Mouse (Mus musculus): ENCODE measurements around the gene Ly6c1. TPM values are rescaled to one million over a fixed set of nuclear protein-coding genes. Genes with fewer than 3 reads are reported as not detected.
"Not testable (repeated sequence)": the region's sequence is repeated elsewhere in the genome, so short reads cannot be mapped to it uniquely, and the experiment has no call there.

The Ly6c1 gene
- 12.1 and 13.0 TPM in 2 replicates for polyA plus RNA-seq (2015; fragmentation: Nextera tagmentation; extraction: Ambion mirVana)

DNA sequence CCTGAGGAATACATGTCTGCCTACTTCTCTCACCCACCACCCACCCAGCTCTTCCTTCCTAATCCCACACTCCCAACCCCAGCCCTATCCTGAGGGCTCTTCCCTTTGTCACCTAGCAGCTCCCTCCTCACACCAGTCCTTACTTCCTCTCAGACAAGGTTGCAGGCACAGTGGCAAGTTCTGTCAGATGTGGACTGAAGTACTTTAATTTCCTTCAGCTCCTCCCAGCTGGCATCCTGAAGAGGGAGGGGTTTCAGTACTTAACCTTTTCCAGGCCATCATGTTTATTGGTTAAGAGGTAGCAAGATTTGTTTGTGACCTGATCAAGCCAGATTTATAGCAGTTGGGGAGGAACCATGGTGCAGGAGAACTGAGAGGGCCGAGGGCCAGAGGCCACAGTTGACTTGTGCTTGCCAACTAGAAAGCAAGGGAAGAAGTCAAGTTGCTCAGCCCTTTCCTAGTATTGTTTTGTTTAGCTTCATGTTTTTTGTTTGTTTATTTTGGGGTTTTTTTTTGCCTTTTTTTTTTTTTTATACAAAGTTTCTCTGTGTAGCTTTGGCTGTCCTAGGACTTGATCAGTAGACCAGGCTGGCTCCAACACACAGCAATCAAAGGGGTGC, at the start of gene Ly6c1:
Ly6c1 (minus strand) TSS at position 189 of the 620 bp plus-strand sequence.
- WGBS, result 25% methylated on average over 1 of the region's 1 CpGs

DNA sequence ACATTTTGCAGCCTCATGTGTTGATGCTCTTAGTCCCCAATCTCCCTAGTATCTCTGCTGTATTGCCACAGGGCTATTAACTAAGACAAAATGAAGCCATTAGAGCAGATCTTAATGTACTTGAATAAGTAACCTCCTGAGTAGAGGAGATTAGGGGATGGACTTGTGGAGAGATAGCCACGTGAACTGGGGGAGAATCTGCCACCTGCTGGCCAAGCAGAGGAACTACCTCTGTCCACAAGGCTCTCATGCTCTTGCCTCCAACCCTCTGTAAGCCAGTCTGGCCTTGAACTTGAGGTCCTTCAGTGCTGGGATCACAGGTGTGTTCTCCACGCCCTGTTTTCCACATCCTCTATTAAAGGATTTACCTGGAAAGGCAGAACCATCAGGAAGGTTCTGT, 39.4 kb upstream of the Ly6c1 start:
- H3K4me1 ChIP-seq; H3K9me3 ChIP-seq (replicated peaks); H3K9ac ChIP-seq; ATAC-seq (replicated peaks; ENCODE audit: low FRiP score); H3K4me2 ChIP-seq; H3K4me3 ChIP-seq (replicated peaks); H3K36me3 ChIP-seq; H3K27me3 ChIP-seq; H3K27ac ChIP-seq: not testable (repeated sequence)
- 9% methylated on average over 2 of the region's 2 CpGs for WGBS

More for the DNA sequence above, at the start of gene Ly6c1:
- H3K4me3 ChIP-seq (replicated peaks); H3K4me2 ChIP-seq; H3K27ac ChIP-seq; H3K9me3 ChIP-seq (replicated peaks); H3K4me1 ChIP-seq; H3K27me3 ChIP-seq; ATAC-seq (replicated peaks; ENCODE audit: low FRiP score); H3K9ac ChIP-seq; H3K36me3 ChIP-seq: not testable (repeated sequence)

DNA sequence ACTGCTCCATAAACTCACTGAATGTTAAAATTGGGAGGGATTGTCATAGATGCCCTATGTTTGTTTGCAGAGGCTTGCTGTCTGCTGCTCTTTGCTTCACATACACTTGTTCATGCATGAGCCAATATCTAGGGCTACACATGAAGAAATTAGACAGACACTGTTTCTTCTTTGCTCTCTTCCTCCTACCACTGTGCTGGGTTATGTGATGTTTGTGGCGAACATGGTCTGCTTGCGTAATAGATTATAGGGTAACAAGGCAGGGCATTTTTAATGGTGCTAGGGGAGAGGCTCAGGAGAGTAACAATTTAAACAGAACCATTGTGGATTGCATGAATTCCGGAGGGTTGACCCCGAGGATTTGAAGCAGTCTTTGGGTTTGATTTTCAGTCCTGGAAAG, 21.3 kb upstream of the Ly6c1 start:
- Histone ChIP-seq H3K27ac (no peak overlapping the region), H3K36me3 (no peaks in the 10 kb centered on the region), H3K4me1 (no peaks in the 10 kb centered on the region), H3K9ac (no peak overlapping the region), H3K4me2 (no peak overlapping the region), H3K27me3 (no peaks in the 10 kb centered on the region), H3K4me3 (replicated peaks) (no peak overlapping the region), H3K9me3 (replicated peaks) (no peaks in the 10 kb centered on the region)
- no peak for ATAC-seq (replicated peaks; ENCODE audit: low FRiP score)
- 85% methylated on average over 4 of the region's 4 CpGs for WGBS

DNA sequence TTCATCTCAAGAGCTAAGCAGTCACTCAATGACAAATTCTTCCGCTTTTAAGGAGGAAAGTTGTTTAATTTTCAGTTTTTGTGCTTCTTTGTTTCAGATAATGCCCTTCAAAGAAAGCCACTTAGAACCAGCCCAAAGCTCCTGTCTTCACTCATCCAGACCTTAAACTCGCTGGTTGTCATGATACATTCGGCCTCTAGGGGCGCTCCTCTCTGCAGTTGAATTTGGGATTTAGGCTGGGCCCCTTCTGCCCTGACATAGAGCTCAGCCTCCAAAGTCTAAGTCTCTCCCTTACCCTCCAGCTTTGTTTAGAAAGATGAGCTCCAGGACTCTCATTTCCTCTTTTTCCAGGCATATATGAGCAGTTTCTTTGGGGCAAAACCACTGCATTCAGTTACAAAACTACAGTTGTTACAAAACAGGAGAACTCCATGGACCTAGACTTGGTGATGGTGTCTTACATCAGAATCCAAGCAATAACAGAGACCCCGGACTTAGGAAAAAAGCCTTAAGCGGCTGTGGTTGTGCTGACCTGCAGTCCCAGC, 13.5 kb upstream of the Ly6c1 start:
- not testable (repeated sequence) for H3K36me3 ChIP-seq; H3K9ac ChIP-seq; H3K27ac ChIP-seq; ATAC-seq (replicated peaks; ENCODE audit: low FRiP score); H3K9me3 ChIP-seq (replicated peaks); H3K4me1 ChIP-seq; H3K4me2 ChIP-seq; H3K4me3 ChIP-seq (replicated peaks); H3K27me3 ChIP-seq
- WGBS, result 35% methylated on average over 6 of the region's 6 CpGs

DNA sequence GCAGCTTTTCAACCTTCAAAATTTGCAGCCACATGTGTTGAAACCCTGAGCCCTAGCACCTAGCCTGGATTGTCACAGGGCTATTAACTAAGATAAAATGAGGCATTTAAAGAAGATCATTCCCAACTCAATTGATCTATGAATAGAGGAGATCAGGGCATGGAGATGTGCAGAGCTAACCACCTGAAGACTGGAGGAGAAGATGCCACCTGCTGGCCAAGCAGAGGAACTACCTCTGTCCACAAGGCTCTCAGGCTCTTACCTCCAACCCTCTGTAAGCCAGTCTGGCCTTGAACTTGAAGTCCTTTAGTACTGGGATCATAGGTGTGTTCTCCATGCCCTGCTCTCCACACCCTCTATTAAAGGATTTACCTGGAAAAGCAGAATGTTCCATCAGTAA, 11.9 kb upstream of the Ly6c1 start:
- Histone ChIP-seq H3K9ac (no peak overlapping the region), H3K27me3 (no peaks in the 10 kb centered on the region), H3K9me3 (replicated peaks) (no peaks in the 10 kb centered on the region), H3K4me2 (no peak overlapping the region), H3K4me3 (replicated peaks) (no peak overlapping the region), H3K4me1 (no peaks in the 10 kb centered on the region), H3K27ac (no peak overlapping the region), H3K36me3 (no peaks in the 10 kb centered on the region)
- ATAC-seq (replicated peaks; ENCODE audit: low FRiP score), result no peak

DNA sequence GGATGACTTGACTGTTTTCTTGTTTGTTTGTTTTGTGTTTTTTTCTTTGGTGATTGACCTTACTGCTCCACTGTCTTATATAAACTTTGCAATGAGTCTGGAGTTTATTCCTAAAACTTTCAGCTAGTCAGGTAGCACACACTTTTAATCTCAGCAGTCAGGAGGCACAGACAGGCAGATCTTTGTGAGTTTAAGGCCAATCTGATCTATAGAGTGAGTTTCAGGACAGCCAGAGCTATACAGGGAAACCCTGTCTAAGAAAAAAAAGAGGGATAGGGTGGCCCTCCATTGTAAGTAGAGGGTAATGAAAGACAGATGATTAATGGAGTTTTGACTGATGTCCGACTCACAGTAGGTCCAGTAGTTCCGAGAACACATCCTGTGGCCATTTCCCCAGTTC, 7.4 kb upstream of the Ly6c1 start:
- Histone ChIP-seq H3K36me3 (no peaks in the 10 kb centered on the region), H3K9me3 (replicated peaks) (no peaks in the 10 kb centered on the region), H3K4me2 (no peak overlapping the region), H3K27me3 (no peaks in the 10 kb centered on the region), H3K4me1 (no peaks in the 10 kb centered on the region), H3K27ac (no peak overlapping the region), H3K9ac (no peak overlapping the region), H3K4me3 (replicated peaks) (no peak overlapping the region)
- ATAC-seq (replicated peaks; ENCODE audit: low FRiP score), result no peak
- 78% methylated on average over 2 of the region's 2 CpGs for WGBS

DNA sequence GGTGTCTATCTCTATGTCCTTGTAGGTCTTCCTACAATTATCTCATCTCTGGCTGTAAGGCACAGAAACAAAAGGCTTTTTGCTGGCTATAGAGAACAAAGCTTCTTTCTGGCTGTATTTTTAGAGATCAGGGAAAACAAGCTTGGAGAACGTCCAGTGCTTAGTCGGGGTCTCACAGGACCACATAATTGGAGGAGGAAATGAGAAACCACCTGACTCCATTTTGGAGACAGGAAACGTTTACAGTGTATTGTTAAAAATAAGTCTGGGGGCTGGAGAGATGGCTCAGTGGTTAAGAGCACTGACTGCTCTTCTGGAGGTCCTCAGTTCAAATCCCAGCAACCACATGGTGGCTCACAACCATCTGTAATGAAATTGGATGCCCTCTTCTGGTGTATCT, 6.8 kb upstream of the Ly6c1 start:
- H3K9me3 ChIP-seq (replicated peaks); H3K36me3 ChIP-seq; H3K9ac ChIP-seq; ATAC-seq (replicated peaks; ENCODE audit: low FRiP score); H3K4me3 ChIP-seq (replicated peaks); H3K4me2 ChIP-seq; H3K27me3 ChIP-seq; H3K27ac ChIP-seq; H3K4me1 ChIP-seq: not testable (repeated sequence)
- 46% methylated on average over 3 of the region's 3 CpGs for WGBS

DNA sequence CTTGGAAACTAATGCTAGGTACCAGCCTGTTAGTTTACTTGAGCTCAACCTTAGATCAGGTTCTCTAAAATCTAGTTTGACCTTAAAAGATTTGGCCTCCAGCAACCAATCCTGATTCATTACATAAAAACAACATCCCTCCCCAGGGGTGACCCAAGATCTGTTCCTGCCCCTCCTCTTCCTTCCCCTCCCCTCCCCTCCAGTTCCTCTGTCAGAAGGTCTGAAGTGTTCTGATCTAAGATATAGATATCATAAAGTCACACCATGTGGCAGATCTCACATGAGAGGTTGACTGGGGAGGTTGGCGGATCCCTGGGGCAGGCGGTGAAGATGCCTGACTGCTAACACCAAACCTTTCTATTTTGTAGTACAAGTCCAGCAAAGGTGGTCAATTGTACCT, 3.8 kb upstream of the Ly6c1 start:
- H3K4me1 ChIP-seq; H3K27me3 ChIP-seq; H3K9ac ChIP-seq; H3K4me3 ChIP-seq (replicated peaks); H3K9me3 ChIP-seq (replicated peaks); ATAC-seq (replicated peaks; ENCODE audit: low FRiP score); H3K4me2 ChIP-seq; H3K27ac ChIP-seq; H3K36me3 ChIP-seq: not testable (repeated sequence)
- WGBS, result 82% methylated on average over 2 of the region's 2 CpGs

DNA sequence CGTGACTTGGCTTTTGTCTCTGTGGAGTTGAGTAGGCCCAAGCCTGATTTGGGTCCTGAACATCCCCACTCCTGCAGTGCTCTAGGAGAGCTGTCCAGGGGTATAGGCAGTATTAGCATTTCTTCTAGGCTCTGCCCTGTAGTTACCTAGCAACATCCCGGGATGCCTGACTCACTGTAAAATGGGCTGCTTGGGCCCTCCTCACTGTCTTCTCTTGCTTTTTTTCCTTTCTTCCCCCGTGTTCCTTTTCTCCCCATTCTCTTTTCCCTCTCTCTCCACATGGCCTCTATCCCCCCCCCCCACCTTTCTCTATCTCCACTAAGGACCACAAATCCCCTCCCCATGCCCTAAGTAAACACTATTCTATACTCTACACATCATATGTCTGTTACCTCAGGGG, 2.5 kb upstream of the Ly6c1 start:
- whole genome bisulfite sequencing, result 60% methylated on average over 3 of the region's 3 CpGs
- not testable (repeated sequence) for H3K4me2 ChIP-seq; H3K4me3 ChIP-seq (replicated peaks); H3K9ac ChIP-seq; ATAC-seq (replicated peaks; ENCODE audit: low FRiP score); H3K9me3 ChIP-seq (replicated peaks); H3K27ac ChIP-seq; H3K4me1 ChIP-seq; H3K27me3 ChIP-seq; H3K36me3 ChIP-seq

DNA sequence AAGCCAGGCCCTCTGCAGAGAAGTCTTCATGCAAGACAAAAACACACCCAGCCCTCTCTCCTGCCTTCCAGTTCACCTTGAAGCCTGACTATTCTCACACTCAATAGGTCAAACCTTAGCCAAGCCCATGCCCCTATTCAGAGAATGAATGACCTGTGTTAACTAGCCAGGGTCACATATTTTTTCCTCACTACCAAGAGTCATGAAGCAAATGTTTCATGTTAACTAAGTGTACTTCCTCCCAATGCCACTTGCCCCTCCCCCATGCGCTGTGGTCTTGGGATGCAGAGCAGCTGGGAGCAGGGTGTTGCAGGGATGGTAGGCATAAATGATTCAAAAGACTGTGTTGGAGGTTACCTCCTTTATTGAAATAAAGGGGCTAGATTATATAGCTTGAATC, 2.0 kb upstream of the Ly6c1 start:
- H3K4me1 ChIP-seq; H3K4me2 ChIP-seq; H3K27ac ChIP-seq; H3K27me3 ChIP-seq; H3K9me3 ChIP-seq (replicated peaks); H3K4me3 ChIP-seq (replicated peaks); H3K36me3 ChIP-seq; H3K9ac ChIP-seq: not testable (repeated sequence)
- 0 out of 2 replicates have a peak, but pooled peaks have one; percentile 22 for ATAC-seq (replicated peaks; ENCODE audit: low FRiP score)
- 58% methylated on average over 1 of the region's 1 CpGs for WGBS

DNA sequence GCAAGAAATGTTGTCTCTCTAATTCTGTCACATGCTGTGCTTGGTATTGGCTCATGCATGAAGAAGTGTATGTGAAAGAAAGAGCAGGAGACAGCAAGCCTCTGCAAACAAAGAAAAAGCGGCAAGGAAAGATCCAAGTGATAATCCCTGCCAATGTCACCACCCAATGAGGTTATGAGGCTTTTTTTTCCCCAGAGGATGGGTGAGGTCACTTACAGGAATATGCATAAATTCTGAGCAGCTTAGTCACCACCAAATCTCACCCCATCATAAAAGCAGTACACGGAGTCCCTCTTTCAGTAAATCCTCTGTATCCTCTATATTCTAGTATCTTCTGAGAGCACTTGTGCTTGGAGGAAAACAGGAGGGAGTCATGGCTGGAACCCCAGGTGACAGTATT, 1.2 kb upstream of the Ly6c1 start:
- not testable (repeated sequence) for ATAC-seq (replicated peaks; ENCODE audit: low FRiP score); H3K9ac ChIP-seq; H3K27ac ChIP-seq; H3K36me3 ChIP-seq; H3K27me3 ChIP-seq; H3K4me1 ChIP-seq; H3K9me3 ChIP-seq (replicated peaks); H3K4me2 ChIP-seq; H3K4me3 ChIP-seq (replicated peaks)
- WGBS, result 77% methylated on average over 2 of the region's 2 CpGs

DNA sequence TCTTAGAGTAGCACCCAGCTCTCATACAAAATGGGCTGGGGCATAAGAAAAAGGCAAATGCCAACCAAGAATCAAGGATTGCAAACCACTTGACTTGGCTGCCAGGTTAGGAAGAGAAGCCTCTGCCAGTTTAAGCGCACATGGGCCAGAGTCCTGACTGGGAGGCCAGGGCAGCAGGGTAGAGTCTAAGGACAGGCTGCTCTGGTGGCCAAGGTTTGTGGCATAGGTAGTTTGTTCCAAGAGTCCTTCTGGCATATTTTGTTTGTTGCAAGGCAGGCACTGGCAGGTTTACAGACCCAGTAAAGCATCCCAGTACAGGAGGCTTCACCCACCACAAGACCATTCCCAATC, 685 bp downstream of the Ly6c1 start:
- H3K9me3 ChIP-seq (replicated peaks); H3K27ac ChIP-seq; H3K4me1 ChIP-seq; H3K36me3 ChIP-seq; H3K4me3 ChIP-seq (replicated peaks); H3K27me3 ChIP-seq; H3K4me2 ChIP-seq; H3K9ac ChIP-seq; ATAC-seq (replicated peaks; ENCODE audit: low FRiP score): not testable (repeated sequence)
- WGBS, result 100% methylated on average over 1 of the region's 1 CpGs

DNA sequence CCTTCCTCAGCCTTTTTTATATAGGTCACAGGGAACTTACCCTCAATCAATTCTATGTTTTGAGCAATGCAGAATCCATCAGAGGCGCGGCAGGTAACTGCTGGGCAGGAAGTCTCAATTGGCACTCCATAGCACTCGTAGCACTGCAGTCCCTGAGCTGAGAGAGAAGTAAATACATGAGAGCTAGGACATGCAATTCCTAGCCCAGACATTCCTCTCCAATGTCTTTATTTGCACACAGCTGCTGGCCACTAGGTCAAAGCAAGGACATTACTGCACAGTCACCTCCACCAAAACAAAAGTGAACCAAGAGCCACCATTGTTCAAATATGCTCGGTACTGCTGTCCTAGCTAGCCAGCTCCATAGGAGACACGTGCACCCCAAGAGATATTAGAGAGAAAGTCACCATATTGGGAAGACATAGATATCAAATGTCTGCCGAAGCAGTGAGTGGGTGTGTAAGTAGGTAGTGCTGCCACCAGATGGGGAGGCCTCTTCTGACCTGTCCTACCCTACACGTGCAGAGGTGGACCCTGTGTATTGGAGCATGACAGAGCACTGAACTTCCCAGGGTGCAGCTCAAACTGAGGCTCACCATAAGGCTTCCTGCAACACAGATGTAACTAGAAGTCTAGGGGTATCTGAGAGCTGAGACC, 1.2 kb downstream of the Ly6c1 start:
- H3K27me3 ChIP-seq; H3K4me2 ChIP-seq; H3K27ac ChIP-seq; H3K9ac ChIP-seq; H3K4me3 ChIP-seq (replicated peaks); ATAC-seq (replicated peaks; ENCODE audit: low FRiP score); H3K9me3 ChIP-seq (replicated peaks); H3K4me1 ChIP-seq; H3K36me3 ChIP-seq: not testable (repeated sequence)
- WGBS, result 61% methylated on average over 5 of the region's 7 CpGs

Measured in kidney, embryonic 15.5 days (tissue).